Mouse (Mus musculus) urinary bladder, postnatal 14 days (tissue): ENCODE measurements around the gene Cryl1.
A peak's percentile ranks its signal among the peaks of the same experiment; 100 is the strongest.

Experiments used
- DNase-seq: peaks from one replicate; pipeline ENCODE4 v3.0.0; 2021; ENCODE audit warnings: low spot score

The Cryl1 gene

DNA sequence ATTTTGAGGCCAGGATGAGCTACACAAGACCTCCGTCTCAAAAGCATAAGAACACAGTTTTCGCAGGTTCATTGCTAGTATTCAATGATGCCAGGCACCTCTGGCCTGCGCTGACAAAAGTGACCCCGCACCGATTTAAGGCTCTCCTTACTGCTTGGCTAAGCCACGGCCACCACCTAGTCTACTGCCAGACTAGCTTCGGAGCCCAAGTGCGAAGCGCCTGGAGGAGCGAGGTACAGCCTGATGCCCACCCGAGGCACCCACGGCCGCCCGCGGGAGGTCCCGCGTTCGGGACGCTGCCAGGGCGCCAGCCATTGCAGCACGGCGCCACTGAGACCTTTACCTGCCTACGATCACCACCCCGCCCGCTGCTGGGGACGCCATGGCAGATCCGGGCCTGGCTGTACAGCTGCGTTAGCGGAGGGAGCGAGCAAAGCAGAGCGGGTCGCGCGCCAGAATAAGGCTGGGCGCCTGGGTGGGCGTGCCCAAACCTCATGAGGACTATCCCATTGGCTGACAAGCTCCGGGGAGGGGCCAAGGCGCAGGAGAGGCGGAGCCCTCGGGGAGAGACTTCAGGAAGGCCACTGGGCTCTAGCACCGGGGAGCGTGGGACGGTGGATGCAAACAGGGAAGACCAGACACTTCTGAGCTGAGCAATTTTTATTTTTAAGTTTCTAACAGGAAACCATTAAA lies at the start of gene Cryl1:
Gene Cryl1 (minus strand): TSS at position 465 of the 693 bp plus-strand sequence.
- DNase-seq: peak; percentile 98

GRCm38 (mm10) chr14:57430451-57430850 lies 32.1 kb upstream of the Cryl1 start:
- DNase-seq: no peak

- DNase-seq: no peak
Measured at GRCm38 (mm10) chr14:57424212-57424561, 25.9 kb upstream of the Cryl1 start.

DNA sequence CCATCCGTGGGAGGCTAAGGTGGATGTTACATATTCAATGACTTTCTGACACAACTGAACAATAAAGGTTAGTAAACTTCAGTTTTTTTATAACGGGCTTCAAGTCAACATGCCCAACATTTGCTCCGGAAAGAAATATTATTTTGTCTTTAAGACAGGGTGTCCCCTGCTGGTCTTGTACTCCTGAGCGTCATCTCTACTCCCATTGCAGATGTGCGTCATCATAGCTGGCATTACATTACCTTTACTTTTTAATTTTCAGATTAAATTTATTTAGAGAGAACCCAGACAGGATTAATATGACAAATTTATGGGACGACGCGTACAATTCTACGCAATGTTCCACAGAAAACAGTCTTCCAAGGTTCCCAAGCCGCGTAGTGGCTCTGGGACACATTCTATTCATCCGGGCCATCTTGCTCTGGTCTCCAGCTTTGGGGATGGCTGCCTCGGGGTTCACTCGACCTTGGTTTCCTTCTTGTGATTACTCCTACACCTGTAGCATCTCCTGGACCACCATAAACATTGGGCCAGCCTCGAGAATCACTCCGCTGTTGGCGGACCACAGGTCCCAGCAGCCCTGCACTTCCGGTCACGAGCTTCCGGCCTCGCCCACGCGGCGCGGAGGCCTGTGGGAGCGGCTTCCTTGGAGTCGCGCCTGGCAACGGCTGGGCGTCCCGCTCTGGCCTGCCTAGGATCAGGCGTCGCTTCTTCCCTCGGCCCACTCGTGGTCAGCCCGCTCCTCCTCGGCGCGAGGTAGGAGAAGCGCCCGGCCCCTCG lies 25.3 kb upstream of the Cryl1 start, which contains the start of gene Ift88:
Gene Ift88 (plus strand): TSS at position 631 of the 780 bp plus-strand sequence.
- peak; percentile 94 for DNase-seq

DNA sequence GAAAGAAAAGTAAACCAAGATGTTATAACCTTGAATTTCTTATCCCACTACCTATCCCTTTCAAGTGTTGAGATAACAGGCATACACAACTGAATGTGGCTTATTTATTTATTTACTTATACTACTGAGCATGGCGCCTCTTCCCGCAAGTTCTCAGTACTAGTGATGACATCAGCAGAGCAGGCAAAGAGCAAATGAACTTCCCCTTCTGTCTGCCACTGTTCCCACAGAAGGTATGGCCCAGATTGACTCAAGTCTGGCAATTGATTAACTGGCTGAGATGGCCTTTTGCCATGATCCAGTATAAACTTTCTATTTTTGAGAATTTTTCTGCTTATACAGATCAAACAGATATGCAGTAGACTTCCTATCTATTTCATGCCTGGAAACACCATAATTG lies 18.9 kb upstream of the Cryl1 start:
- DNase-seq: no peak

DNA sequence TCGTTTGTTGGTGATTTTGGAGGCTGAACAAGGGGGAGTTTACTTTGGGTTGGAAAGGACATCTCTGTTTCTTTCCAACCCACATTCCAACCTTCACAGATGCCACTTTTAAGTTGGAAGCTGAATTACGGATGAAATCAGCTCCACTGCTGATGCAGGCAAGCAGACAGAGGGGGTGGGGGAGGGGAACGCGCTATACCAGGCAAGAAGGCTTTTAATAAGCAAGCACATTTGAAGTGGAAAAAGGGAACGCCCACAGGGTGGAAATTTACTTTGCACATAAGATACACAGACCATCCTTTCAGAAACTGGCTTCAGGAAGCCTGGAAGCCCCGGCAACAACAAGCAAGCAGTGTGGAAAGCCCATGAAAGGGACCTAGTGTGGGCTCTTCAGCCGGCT lies 13.8 kb upstream of the Cryl1 start:
- no peak for DNase-seq

GRCm38 (mm10) chr14:57409106-57409505 lies 10.8 kb upstream of the Cryl1 start:
- no peak for DNase-seq

- no peak for DNase-seq
Measured at GRCm38 (mm10) chr14:57408100-57408499, 9.8 kb upstream of the Cryl1 start.

DNA sequence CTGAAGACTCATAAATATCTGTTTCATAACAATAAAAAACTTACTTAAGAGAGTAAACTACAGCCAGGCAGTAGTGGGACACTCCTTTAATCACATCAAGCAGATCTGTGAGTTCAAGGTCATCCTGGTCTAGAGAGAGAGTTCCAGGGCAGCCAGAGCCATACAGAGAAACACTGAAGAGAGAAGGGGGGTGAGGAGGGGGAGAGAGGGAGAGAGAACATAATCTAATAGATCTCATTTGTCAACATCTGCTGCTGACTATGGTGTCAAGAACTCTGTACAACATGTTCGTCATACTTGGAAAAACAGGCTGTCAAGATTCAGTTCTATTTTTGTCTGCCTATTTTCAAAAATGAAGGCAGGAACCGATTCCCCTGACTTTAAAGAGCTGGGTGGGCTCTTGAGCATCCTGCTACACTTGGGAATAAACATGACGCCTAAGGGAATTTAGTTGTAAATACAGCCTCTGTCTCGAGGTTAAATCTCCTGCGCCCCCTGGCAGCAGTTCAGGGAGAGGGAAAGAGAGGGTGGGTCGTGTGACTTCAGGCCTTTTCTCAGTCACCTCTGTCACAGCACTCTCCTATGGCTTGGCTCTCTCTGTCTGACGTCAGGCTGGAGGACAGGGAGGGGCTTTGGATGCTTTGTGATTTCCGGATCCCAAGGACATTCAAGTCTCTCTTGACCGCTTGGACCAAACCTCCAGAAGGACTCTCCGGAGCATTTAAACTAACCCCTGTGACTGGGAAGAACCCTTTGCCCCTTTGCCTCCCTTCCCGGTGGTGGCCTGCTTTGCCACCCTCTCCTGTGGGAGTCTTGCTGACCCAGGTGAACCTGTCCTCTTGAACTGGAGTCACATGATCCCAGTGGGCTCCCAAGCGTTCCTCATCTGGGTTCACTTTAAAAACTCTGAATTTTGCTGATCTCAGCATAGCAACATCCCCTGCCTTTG lies 9.0 kb upstream of the Cryl1 start:
- peak; percentile 32 for DNase-seq

- DNase-seq: no peak
Measured at GRCm38 (mm10) chr14:57402815-57403214, 4.5 kb upstream of the Cryl1 start.

DNA sequence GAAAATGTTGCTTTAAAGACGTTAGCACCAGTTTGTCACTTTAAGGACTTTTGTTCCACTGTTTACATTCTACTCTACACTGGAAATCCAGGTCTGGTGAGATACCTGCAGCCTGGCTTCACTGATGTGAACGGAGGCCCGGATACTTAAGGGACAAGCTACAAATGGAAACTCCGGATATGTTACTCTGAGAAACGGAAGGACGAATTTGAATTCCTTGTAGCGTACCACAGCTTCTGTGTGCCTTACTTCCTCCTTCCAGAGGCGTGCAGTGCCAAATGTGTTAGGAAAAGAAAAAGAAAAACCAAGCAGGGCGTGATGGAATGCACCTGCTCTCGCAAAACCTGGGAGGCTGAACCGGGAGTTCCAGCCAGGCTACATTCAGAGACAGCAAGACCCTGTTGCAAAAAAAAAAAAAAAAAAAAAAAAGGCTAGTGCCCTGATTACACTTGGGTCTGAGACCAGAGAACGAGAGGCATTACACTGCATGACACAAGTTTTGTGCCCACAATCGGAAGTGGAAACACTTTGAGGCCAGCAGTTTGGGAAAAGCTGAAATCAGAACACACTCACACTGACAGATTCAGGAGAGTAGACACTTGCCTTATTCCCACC lies 591 bp upstream of the Cryl1 start:
- peak; percentile 40 for DNase-seq

DNA sequence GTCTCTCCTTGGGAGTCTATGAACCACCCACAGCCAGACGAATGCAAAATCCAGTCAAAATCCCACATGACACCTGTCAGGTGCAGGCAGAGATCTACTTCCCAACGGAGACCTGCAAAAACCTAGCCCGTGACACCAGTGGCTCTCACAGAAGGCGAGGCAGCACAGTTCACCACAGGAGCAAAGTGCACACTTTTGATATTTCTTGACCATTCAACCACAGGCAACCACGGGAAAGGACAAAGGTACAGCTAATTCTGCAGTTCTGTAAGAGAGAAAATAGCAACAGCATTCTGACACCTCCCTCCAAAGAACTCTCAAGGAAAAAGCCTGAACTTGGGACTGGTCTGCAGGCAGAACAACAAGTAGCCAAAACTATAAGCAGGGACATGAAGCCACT lies 1.1 kb downstream of the Cryl1 start:
- DNase-seq: no peak

GRCm38 (mm10) chr14:57395470-57395869 lies 2.9 kb downstream of the Cryl1 start:
- no peak for DNase-seq

- no peak for DNase-seq
Measured at GRCm38 (mm10) chr14:57392278-57392677, 6.1 kb downstream of the Cryl1 start.

DNA sequence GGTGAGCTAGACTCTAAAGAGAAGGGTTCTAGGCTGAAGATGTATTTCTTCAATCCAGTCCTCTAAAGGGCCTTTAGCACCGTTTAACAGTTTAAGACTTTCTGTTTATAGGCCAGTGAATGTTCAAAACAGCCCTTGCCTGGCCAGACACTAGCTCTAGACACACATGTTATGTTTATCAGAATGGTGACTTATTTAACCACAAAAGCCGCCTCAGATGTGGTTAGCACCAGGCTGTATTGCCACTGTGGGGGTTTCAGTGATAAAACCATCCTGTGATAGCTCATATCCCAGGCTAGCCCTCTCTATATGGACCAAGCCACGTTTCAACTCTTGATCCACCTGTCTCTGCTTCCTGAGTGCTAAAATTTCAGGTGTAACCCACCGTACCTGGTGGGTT lies 6.7 kb downstream of the Cryl1 start:
- DNase-seq: no peak

DNA sequence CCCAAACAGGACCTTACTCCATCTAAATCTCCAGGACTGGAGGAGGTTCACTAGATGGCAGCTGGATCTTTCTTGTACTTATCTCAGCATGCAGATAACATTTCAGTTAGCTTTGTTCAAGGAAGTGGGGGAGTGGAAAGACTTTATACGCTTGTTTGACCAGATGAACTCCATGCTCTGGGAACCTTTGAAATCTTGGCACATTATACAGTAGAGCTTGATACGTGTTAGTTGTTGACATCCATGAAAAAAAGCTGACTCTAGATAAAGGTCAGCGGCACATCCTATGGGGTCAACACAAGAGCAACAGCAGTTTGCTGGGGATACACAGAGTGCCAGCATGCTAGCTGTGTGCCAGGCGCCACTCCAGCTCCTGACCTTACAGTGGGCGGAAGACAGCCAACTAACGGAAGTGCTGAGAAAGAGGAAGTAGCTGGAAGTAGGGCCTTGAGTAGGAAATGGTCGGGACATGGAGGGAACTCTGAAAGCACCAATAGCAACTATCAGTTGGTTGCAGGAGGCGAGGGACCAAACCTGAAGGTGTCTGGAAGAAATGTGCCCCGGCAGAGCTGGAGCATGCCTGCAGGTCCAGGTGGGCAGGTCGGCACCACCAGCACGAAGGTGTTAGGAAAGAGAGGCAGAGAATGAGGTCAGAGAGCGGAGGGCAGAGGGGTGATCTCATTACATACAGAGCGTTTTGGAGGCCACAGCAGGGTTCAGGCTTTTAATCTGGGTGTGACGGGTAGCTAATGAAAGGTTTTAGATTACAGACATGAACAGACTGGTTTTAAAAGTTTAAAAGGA lies 11.4 kb downstream of the Cryl1 start:
- peak; percentile 24 for DNase-seq

DNA sequence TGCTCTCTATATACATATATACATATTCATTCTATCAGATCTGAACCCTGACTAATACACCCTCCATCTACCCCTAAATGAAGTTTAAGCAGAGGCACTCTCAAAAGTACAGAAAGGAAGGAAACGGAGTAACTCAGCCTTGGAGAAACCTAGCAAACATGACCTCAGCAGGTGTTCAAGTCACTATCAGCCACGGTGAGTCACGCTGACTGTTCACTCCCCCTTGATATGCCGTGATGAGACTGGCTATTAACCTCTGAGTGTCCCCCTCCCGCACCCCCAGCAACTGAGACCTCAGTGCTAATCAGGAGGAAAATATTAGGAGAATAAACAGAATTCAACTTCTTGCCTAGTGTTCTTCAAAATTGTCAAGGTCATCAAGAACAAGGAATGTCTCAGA lies 12.7 kb downstream of the Cryl1 start:
- no peak for DNase-seq

DNA sequence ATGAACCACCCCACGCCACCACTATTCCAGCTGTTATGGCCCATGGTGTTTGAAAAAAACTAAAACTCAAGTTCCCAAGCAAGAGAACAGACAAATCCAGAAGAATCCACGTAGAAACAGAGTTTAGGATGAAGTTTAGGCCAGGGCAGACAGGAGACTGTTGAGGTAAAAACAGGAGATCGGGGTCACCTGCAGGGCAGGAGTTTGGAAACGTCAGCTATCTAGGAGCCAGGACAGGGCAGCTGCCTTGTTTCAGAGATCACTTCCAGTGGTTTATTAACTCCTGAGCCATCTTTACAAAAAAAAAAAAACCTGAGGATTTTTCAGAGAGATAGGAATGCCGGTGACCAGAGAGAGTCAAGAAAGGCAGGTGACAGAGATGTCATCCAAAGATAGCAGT lies 20.8 kb downstream of the Cryl1 start:
- no peak for DNase-seq

DNA sequence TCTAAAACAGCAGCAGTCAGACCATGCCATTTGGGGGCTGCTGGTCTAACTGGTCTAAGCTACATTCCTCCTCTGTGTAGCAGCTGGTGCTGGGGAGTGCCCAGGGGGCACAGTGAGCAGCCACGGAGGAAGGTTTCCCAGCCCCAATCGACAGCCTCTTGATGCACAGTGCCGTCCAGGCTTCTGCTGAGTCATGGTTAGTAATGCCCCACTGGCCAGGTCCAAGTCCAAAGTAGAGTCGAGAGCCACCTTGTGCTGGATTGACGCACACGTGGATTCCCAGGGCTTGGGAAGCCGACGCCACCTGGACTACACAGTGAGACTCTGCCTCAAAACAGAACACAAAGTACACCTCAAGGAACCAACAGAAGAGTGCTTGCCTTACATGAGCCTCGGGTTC lies 21.4 kb downstream of the Cryl1 start:
- DNase-seq: no peak

- DNase-seq: no peak
Measured at GRCm38 (mm10) chr14:57376016-57376415, 22.3 kb downstream of the Cryl1 start.

GRCm38 (mm10) chr14:57375205-57375604 lies 23.1 kb downstream of the Cryl1 start:
- no peak for DNase-seq
